Mouse (Mus musculus): ENCODE measurements around the gene Llcfc1.

DNA sequence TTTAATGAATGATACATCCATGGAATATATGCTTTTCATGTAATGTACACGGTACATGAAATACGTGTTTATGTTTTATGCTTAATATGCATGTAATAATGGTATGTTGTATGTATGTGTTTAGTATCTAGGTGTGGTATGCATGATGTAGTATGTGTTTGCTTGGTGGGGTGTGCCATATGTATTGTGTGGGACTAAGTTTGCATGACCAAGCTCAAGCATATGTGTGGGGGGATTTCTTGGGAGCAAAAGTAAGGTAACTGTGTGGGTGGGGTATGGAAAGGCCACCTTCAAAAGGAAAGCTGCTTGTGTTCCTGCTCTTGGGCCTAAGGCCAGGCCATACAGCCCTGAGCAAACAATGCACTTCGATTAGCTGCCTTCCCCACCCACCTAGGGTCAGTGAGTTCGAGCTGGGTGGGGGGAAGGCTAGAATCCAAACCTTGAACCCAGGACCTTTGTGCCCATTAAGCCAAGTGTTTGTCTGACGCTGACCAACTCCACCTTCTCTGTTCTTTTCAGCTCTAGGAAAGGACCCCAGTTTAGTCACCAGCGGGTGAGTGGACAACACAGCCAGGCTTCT lies 46.2 kb upstream of the Llcfc1 start:
- no peak for TF ChIP-seq CTCF (IDR thresholded peaks at IDR 0.05; ENCODE audit: borderline replicate concordance, insufficient read depth, low read length)
- no peak for TF ChIP-seq POLR2A (IDR thresholded peaks at IDR 0.05; ENCODE audit: low read depth, low read length)
